Mouse (Mus musculus): Measurements from ENCODE around the gene Apom.

DNA sequence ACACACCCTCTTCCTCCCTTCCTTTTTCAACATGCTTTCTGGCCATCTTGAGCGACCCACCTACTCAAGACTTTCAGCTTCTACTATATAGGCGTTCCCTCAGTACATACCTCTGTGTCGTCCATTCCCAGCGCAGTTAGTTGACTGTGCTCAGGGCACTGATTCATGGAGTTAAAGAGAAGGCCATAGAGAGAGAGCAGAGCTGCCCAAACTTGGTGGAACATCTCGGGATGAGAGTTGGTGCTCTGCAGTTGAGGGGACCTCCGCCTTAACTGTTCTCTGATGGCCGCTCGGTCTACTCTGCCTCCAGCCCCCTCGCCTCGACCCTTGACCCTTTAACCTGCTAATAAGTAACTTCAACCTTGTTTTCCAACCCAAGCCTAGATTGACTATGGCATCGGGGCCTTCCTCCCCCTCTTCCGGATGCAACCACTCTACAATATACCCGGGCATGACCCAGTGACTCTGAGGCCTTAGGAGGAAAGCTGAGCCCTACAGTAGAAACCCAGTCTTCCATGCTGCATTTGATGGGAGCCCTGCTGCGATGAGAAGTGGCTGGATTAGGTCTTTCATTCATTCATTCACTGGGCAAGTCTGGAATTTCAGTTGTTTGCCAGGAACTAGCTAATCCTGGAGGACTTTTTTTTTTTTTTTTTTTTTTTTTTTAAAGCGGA, at the start of gene Apom:
- TF ChIP-seq CTCF (IDR thresholded peaks at IDR 0.05; ENCODE audit: extremely low read depth, insufficient read length, insufficient replicate concordance, low read depth, low read length) = no peak
- TF ChIP-seq POLR2A (IDR thresholded peaks at IDR 0.05; ENCODE audit: low read depth, low read length) = no peak
